Mouse (Mus musculus) urinary bladder, postnatal 25 days (tissue): Measurements from ENCODE around the gene Samd1.

Experiments
- DNase-seq: peaks from one replicate; pipeline ENCODE4 v3.0.0; 2022; ENCODE audit warnings: low spot score

The Samd1 gene

DNA sequence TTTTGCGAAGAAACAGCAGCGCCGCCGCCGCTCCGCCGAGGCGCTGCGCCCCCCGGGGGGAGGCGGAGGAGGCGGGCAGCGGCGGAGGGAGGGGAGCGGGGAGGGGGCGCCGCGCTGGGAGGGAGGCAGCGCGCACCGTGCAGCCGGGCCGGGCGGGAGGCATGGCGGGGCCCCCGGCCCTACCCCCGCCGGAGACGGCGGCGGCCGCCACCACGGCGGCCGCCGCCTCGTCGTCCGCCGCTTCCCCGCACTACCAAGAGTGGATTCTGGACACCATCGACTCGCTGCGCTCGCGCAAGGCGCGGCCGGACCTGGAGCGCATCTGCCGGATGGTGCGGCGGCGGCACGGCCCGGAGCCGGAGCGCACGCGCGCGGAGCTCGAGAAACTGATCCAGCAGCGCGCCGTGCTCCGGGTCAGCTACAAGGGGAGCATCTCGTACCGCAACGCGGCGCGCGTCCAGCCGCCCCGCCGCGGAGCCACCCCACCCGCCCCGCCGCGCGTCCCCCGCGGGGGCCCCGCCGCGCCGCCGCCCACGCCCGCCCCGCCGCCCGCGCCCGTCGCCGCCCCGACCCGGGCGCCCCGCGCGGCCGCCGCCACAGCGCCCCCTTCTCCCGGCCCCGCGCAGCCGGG lies at the start of gene Samd1:
Gene Samd1 (plus strand): TSS at position 162 of the 631 bp plus-strand sequence.
- DNase-seq, result peak; percentile 53

- DNase-seq, result no peak
Observed at GRCm38 (mm10) chr8:83954749-83955105, 42.7 kb upstream of the Samd1 start.

DNA sequence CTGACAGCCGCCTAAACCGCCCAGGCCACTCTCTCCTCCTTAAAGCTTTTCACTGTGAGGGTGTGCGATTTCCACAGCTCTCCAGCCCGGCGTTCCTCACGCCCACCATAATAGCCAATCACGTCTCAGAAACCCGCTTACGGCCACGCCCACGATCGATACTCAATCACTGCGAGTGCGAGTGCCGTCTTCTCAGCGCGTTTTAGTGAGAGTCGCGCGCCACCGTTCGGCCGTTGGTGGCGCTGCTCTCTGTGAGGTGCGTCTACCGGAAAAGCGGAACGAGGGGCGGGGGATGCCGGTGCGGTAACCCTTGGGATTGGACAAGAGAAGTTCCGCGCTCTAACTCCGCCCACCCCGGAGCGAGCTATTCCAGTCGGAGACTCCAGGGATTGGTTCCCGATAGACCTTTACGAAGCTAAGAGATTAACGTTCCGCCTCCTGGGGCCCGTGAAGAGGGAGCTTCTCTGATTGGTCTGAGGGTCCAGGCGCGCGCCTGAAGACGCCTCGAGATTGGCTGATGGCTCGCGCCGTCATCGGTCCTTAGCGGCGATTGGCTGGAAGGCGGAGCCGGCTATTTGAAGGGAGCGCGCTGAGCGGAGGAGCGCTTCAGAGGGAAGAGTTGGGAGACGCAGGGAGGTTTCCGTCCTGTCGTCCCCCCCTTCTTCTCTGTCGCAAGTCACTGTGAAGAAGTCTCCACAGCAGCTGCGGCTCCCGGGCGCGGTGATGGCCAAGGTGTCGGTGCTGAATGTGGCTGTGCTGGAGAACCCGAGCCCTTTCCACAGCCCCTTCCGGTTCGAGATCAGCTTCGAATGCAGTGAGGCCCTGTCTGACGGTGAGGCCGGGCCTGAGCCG lies 42.1 kb upstream of the Samd1 start, which contains the start of the genes Gm10644 and Asf1b:
Gene Gm10644 (minus strand): TSS at position 100 of the 852 bp plus-strand sequence.
Gene Asf1b (plus strand): TSS at position 402 of the 852 bp plus-strand sequence.
- peak; percentile 91 for DNase-seq

DNA sequence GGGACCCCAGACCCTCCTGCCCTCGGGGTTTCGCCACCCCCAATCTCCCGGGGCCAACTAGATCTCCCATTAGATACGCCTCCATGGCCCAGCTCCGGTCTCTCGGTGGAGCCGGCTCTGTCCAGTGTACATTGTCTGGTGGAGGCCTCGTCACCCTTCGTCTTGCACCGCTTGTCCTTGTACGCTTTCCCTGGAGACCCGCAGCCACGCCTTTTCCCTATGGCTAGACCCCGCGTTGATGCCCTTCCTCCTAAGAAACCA lies 41.6 kb upstream of the Samd1 start:
- no peak for DNase-seq

DNA sequence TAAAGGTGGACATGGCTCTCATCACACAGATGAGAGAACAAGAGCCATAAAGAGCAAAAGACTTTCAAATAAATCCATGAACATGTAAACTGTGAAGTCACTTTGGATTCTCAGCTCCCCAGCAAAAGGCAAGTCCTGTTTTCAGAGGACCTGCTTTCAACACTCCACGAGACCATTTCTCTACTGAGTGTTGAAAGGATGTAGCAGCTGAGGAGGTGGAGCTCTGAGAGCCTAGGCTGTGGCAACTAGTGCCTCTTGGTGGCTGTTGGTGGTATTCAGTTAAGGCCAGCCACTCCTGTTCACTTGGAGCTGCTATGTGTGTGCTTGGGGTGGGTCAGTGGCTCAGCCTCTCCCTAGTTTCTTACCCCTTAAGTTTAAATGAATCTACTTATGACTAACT lies 40.7 kb upstream of the Samd1 start:
- no peak for DNase-seq

GRCm38 (mm10) chr8:83964015-83964765 lies 33.3 kb upstream of the Samd1 start:
- no peak for DNase-seq

- DNase-seq, result no peak
Observed at GRCm38 (mm10) chr8:83967701-83968100, 29.8 kb upstream of the Samd1 start.

DNA sequence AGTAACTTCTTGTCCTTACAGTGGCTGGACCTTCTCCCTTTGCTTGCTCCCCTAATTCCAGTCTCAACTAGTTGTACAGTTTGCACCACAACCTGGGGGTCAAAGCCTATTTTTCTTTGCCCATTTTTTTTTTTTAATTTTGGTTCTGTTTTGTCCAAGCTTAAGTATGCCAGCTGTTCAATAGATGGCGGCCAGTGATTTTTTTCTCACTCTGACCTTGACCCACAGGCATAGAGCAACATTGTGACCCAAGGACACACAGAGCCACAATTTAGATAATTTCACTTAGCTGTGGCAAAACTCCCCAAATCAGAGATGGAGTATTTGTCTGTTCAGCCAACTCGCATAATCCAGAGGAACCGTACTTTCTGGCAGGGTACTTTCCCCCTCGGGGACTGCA lies 26.4 kb upstream of the Samd1 start:
- DNase-seq, result no peak

DNA sequence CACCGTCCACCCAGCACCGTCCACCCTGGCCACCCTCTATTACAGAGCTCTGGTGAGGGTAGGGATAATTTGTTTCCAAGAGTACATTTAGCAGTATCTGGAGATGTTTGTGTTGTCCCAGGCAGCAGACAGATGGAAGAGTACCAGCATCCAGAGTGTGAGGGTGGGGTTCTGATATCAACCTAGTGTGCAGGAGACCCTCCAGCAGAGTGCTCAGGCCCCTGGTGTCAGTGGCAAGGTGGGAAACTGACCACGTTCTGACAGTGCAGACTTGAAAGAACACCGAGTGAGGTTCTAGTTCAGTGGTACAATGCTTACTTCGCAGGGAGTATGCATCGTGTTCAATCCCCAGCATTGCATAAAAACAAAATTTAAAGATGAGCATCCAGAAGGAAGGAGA lies 25.8 kb upstream of the Samd1 start:
- DNase-seq, result no peak

DNA sequence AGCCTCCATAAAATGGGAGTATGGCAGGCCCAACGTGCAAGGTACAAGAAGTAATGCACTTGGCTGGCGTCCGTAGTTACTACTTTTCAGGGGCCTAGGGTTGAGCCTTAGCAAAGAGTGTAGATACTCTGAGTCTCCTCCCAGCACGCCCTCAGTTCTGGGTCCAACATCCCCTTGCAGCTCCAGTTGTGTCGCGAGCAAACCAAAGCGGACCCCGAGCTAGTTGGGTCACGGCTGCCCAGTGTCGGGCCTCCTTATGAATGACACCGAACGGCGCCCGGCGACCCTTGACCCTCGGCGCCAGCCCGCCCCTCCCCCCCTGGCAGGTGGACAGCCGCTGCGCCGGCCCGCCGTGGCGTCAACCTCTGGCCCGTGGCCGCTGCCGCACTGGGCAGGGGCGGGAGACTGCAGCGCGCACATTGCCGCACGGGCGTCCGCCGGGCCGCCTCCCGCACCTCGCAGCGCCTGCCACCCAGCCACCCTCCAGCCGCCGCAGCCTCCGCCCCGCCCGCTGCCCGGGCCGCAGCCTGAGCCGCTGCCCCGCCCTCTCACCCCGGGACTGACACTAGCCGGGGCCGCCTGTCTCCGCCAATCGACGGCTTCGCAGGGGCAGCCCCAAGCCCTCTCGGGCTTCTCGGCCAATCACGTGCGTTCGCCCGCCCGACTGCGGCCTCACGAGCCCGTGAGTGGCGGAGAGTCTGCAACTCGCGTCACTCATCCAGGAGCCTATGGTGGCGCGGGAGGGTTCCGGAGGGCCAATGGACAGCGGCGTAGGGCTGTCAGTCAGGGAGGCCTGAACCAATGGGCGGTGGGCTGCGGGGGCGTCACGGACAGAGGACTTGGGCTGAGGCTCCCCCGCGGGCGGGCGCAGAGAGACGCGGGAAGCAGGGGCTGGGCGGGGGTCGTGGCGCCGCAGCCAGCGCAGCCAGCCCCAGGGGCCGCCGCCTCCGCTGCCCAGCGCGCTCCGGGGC lies 25.0 kb upstream of the Samd1 start, which contains the start of gene Prkaca:
Gene Prkaca (plus strand): TSS at position 844 of the 971 bp plus-strand sequence.
- peak; percentile 89 for DNase-seq

DNA sequence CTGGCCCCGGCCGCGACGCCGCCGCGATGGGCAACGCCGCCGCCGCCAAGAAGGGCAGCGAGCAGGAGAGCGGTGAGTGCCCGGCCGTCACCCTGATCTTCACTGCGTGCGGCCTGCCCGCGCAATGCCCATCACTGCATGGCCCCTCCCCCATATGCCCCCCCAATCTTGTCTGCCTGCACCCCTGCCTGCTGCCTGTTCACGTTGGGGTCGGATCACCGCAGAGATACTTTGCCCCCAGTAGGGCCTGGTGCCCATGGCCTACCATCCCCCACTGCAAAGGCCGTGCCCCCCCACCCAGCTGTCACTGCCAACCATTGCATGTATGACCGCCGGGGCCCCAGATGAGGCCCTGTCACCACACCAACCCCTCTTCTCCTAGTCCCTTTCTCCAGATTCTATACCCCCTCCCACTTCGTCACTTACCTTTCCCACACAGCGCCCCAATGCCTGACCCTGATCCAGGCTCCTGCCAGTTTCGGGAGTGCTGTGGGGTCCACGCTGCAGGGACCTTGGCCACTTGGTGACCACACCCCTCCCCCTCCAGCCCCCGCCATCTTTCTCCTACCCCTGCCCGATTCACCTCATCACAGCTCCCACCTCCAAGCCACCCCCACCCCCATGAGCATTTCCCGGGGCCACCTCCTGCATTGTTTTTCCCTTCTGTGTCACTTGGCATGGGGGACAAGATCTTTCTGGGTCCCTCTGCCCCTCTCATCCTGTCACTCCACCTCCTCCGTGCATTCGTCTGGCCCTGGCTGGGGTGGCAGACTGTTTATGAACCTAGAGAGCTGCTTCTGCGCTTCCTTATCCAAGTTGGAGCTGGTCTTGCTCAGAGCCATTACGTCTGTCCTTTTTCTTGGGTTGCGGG lies 24.1 kb upstream of the Samd1 start:
- no peak for DNase-seq

DNA sequence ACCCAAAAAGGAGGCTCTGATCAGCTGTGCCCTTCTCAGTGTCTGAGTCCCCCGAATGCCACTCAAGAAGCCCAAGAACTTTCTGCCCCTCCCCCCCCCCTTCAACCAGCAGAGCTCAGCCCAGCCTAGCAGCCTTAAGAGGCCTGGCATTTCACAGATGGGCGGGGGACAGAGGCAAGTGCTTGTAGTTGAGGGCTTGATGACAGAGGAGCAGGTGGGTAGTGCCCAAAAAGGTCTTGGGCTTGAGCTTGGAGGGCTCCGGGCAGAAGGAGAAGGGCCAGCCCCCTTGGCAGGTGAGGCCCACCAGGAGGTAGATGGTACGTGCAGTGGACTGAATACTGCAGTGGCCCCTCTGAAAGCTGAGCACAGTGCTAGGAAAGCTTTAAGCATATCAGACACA lies 23.0 kb upstream of the Samd1 start:
- no peak for DNase-seq

DNA sequence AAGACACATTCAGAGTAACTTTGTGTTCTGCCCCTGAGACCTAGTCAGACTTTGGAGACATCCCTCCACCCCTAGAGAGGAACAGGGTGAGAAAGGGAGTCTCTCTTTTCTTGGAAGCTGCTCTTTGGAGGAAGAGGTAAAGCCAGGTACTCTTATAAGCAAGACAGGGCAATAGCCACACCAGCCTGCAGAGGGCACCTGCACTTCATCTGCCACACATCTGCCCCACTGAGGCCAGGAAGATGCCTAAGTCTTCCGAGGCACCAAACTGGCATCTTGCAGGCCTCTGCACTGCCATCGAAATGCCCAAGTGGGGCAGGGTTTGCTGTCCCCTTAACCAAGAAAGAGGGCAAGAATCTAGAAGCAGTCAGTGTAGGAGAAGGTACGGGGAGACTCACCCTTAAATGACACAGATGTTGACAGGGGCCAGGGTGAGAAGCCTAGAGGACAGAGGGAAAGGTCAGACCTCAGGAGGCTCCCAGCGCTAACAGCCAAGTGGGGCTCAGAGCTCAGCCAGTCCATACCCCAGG lies 21.3 kb upstream of the Samd1 start:
- no peak for DNase-seq

DNA sequence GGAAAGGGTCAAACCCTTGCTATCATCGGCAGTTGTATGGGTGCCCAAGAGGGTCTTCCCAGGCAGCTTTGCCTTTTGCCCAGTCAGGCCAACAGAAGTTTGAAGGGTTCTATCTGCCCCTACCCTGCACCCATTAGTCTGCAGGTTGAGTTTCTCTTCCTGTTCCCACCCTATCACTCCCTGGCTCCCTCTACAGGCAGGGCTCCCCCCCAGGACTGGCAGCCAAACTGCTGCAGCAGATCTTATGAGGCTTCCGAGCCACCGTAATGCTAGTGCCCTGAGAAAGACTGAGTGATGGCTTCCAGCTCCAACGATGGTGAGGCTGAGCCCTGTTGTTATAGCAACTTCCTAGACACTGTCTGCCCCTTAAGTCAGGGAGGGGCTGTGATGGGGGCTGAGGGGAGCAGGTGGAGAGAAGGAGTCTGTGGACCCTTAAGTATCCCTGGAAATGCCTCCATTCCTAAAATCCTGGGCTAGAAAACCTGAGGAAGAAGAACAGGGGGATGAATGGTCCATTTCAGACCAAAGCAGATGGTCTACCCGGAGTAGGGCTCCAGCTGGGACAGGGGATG lies 20.6 kb upstream of the Samd1 start:
- DNase-seq, result no peak

- no peak for DNase-seq
Observed at GRCm38 (mm10) chr8:83977646-83978045, 19.8 kb upstream of the Samd1 start.

DNA sequence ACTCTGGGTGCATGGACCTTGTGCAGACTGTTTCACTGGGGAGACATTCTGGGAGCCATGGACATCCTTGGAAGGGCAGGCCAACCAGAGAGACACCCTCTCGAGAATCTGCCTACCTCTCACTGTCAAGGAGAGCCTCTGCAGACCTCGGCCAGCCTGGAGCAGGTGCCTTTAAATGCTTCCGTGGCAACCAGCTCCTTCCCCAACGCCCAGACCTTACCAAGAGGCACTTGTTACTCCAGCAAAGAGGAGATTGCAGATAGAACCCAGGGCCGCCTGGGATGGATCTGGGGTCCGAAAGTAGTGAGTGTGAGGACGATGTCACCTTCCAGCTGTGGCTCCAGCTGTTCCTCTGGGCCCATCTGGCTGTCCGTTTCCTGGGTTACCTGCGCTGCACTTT lies 19.3 kb upstream of the Samd1 start:
- DNase-seq, result no peak

DNA sequence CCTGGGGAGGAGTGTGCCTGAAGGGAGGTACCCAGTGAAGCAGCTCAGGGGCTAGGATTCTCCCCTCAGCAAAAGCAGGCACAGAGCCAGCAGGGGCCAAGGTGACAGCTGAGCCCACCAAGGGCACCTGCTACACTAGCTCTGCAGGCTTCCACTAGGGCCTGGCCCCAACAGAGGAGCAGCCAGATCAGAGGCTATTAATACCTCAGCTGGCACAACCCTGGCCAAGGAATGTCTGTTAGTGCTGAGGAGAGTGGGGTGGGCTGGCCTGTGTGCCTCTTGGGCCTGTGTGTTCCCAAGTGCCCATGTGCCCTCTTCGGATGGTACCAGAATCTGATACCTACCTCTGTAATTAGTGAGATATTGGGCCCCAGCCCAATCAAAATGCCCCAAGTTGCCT lies 17.2 kb upstream of the Samd1 start:
- DNase-seq, result no peak

GRCm38 (mm10) chr8:83980845-83981244 lies 16.6 kb upstream of the Samd1 start:
- no peak for DNase-seq

DNA sequence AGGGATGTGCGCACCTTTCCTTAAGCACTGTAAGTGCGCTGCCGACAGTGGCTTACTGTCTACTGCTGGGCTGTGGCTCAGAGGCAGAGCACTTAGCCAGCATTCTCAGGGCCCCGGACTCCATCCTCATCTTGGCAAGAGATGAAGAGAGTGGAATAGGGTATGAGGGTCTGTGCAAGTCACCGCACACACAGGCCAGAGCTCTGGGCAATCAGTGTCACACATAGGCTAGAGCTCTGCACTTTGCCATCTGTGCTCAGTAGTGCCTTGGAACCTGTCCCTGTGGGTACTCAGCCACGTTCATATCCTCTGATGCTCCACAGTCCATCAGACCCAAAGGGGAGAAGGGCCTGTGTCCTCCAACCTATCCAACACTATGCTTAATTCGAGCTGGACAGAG lies 15.9 kb upstream of the Samd1 start:
- no peak for DNase-seq

- no peak for DNase-seq
Observed at GRCm38 (mm10) chr8:83982449-83982848, 15.0 kb upstream of the Samd1 start.
